Mouse (Mus musculus) stomach, embryonic 15.5 days (tissue): ENCODE results near the gene St8sia1. TPM values are rescaled to one million over a fixed set of nuclear protein-coding genes. Genes with fewer than 3 reads are reported as not detected.

Source experiments
- ATAC-seq: fragments of 200-750 bp; cut with Nextera tagmentation; 2 replicates; pipeline ENCODE4 v1.8.0; 2017; ENCODE audit warnings: low read depth, moderate number of reproducible peaks, moderate TSS enrichment; ENCODE audit not compliant: insufficient read depth, low FRiP score
- H3K27ac ChIP-seq: fragments of 300-500 bp; sonication (generic); 2 replicates; pipeline ENCODE4 v1.5.1; 2015; ENCODE audit warnings: mild to moderate bottlenecking, inconsistent platforms
- H3K27me3 ChIP-seq: fragments of 300-500 bp; sonication (generic); replicated peaks from 2 replicates; pipeline ENCODE4 v1.6.1; 2015; ENCODE audit warnings: inconsistent platforms
- H3K36me3 ChIP-seq: fragments of 300-500 bp; sonication (generic); 2 replicates; pipeline ENCODE4 v1.6.1; 2015; ENCODE audit warnings: inconsistent platforms
- H3K4me1 ChIP-seq: fragments of 300-500 bp; sonication (generic); 2 replicates; pipeline ENCODE4 v1.6.1; 2015; ENCODE audit warnings: inconsistent platforms
- H3K4me2 ChIP-seq: fragments of 300-500 bp; sonication (generic); 2 replicates; pipeline ENCODE4 v1.6.1; 2015; ENCODE audit warnings: mild to moderate bottlenecking, inconsistent platforms
- H3K4me3 ChIP-seq: fragments of 300-500 bp; sonication (generic); replicated peaks from 2 replicates; pipeline ENCODE4 v1.5.1; 2015; ENCODE audit warnings: inconsistent platforms
- H3K9ac ChIP-seq: fragments of 300-500 bp; sonication (generic); 2 replicates; pipeline ENCODE4 v1.6.1; 2015; ENCODE audit warnings: inconsistent platforms
- H3K9me3 ChIP-seq: fragments of 300-500 bp; sonication (generic); 2 replicates; pipeline ENCODE4 v1.6.1; 2016; ENCODE audit warnings: inconsistent platforms
- WGBS: fragments of 180-500 bp; shearing (Covaris S2); methylation state at CpG from one replicate; pipeline ENCODE4 v1.1.7; 2015; 5-methylcytosine and 5-hydroxymethylcytosine counted together
- polyA plus RNA-seq: library from polyadenylated mRNA; unstranded; fragments of >200 nt; fragmentation: Nextera tagmentation; extraction: Ambion mirVana; gene quantifications from 2 replicates; pipeline ENCODE4 v1.2.1, GENCODE M21; 2015

St8sia1 gene
- polyA plus RNA-seq, 1 experiment from 2014 or later, result 0.96 TPM

DNA sequence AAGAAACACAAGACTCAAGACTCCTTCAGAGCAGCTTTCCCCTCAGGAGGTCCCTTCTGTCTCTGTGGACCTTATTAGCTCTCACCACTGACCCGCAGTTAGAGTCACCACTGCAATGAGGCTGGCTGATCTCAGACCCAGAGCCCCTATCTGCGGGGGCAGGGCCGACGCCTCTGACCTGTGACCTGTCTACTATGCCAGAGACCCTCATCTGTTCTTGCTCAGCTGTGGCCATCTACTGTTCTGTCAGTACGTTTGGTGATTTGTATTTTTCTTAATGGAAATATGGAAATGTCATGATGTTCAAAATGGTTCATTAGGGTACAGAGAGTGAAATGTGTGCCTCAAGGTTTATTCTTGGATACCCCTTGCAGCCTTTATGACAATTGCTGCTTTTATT lies 114.9 kb downstream of the St8sia1 start:
- H3K4me1 ChIP-seq, result no peaks in the 10 kb centered on the region
- ATAC-seq, result no peak
- H3K36me3 ChIP-seq, result no peaks in the 10 kb centered on the region
- no peak overlapping the region for H3K4me3 ChIP-seq
- H3K27me3 ChIP-seq, result no peaks in the 10 kb centered on the region
- H3K4me2 ChIP-seq, result no peak overlapping the region
- no peaks in the 10 kb centered on the region for H3K9me3 ChIP-seq
- no peak overlapping the region for H3K27ac ChIP-seq
- H3K9ac ChIP-seq, result no peak overlapping the region
- WGBS, result 52% methylated on average over 5 of the region's 5 CpGs

DNA sequence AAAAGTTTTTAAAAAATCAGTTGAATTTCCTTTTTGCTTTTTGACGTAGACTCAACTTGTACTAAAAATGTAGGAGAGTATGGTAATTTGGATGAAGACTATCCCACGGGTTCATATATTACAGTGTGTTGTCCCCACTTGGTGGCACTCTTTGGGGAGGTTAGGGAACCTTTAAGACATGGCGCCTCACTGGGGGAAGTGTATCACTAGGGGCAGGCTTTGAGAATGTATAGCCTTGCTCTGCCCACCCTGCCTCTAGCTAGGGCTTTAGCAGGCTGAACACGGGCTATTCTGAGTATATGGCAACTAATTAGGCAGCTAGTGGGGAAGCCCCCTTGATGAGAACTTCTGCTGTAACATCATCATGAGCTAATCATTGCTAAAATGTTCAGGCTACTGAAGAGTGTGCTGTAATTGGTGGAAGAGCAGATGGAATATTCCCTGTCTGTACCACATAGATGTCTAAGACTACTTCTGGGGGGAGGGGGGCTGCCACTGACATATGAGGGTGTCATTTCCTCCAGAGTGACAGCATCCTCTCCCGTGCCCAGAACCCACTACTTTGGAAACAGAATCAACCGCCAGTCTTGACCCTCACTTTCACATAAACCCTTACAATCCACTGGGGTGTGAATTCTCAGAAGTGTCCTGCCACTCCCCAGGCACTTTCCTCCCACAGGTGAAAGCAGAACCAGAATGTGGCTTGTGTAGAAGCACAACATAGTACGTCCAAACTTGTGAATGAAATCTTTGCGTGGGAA lies 116.2 kb downstream of the St8sia1 start:
- no peaks in the 10 kb centered on the region for H3K4me1 ChIP-seq
- H3K9ac ChIP-seq, result no peak overlapping the region
- 77% methylated on average over 8 of the region's 8 CpGs for WGBS
- ATAC-seq, result no peak
- H3K36me3 ChIP-seq, result no peaks in the 10 kb centered on the region
- no peak overlapping the region for H3K4me3 ChIP-seq
- no peaks in the 10 kb centered on the region for H3K27me3 ChIP-seq
- H3K9me3 ChIP-seq, result no peaks in the 10 kb centered on the region
- H3K4me2 ChIP-seq, result no peak overlapping the region
- H3K27ac ChIP-seq, result no peak overlapping the region

DNA sequence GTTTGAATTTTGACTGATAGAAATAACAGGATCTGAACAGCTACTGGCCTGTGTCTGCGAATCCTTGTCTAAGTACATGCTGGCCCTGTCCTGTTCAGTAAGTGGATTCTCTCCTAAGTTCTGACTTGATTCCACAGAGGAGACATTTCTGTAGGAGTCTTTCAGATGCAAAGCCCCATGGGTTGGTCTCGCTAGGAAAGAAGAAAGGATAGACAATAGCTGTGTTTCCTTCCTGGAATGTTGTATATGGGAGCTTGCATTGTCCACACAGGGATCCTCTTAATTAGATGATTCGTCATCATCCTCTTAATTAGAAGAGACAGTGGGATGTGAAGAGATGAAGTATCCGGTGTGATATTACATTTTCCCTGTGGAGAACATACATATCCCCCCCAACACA lies 117.4 kb downstream of the St8sia1 start:
- Histone ChIP-seq H3K4me2 (no peak overlapping the region), H3K4me1 (no peaks in the 10 kb centered on the region), H3K9me3 (no peaks in the 10 kb centered on the region), H3K9ac (no peak overlapping the region), H3K27me3 (no peaks in the 10 kb centered on the region), H3K4me3 (no peak overlapping the region), H3K27ac (no peak overlapping the region), H3K36me3 (no peaks in the 10 kb centered on the region)
- no peak for ATAC-seq
- 87% methylated on average over 4 of the region's 4 CpGs for WGBS

DNA sequence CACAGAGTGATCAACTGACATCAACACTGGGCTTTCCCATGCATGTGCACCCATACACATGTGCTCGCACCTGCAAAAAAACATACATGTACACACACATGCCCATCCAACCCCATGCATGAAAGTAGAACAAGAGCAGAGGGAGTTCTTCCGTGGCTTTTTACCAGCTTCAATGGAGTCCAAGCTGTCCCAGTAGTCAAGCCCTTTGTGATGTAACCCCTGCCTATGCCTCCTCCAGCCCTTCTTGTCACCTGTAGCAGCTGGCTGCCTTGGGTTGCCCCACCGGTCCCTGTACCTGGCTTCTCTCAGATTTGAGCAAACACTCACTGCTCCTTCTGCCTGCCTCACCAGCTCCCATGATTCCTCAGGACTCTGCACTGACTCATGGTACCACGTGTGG lies 119.2 kb downstream of the St8sia1 start:
- H3K36me3 ChIP-seq, result no peaks in the 10 kb centered on the region
- H3K4me2 ChIP-seq, result no peak overlapping the region
- no peak overlapping the region for H3K4me3 ChIP-seq
- H3K9ac ChIP-seq, result no peak overlapping the region
- 73% methylated on average over 4 of the region's 4 CpGs for WGBS
- no peaks in the 10 kb centered on the region for H3K27me3 ChIP-seq
- no peaks in the 10 kb centered on the region for H3K4me1 ChIP-seq
- ATAC-seq, result no peak
- H3K27ac ChIP-seq, result no peak overlapping the region
- H3K9me3 ChIP-seq, result no peaks in the 10 kb centered on the region

DNA sequence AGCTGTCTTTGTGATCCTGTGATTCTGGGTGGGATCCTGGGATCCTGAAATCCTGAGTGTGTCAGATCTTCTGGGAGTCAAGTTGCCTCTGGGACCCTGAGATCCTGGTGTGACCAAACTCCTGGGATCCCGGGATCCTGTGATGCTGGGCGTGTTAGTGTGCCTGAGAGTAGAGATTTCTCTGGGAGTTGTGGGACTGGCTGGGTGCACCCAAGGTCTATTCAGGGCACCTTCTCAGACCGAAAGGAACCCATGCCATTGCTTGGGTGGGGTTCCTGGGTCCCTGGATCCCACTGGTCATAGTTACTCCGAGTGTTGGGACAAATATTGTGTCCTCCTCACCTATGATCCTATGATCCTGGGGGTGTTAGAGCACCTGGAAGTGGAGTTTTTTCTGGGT lies 120.2 kb downstream of the St8sia1 start:
- ATAC-seq, result no peak

DNA sequence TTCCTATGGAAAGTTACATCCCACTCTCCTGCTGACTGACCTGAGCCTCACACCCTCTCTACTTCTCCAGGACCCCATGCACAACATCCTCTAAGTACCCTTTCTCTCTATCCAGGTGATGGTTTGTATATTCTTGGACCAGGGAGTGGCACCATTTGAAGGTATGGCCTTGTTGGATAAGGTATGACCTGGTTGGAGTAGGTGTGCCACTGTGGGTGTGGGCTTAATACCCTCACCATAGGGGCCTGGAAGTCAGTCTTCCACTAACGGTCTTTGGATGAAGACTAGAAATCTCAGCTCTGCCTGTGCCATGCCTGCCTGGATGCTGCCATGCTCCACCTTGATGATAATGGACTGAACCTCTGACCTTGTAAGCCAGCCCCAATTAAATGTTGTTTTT lies 125.8 kb downstream of the St8sia1 start:
- Histone ChIP-seq H3K4me2 (no peak overlapping the region), H3K9ac (no peak overlapping the region), H3K9me3 (no peaks in the 10 kb centered on the region), H3K4me3 (no peak overlapping the region), H3K36me3 (no peaks in the 10 kb centered on the region), H3K4me1 (no peaks in the 10 kb centered on the region), H3K27me3 (no peaks in the 10 kb centered on the region), H3K27ac (no peak overlapping the region)
- 96% methylated on average over 1 of the region's 1 CpGs for WGBS
- no peak for ATAC-seq

More for the DNA sequence above, 120.2 kb downstream of the St8sia1 start:
- Histone ChIP-seq H3K9ac (no peak overlapping the region), H3K36me3 (no peaks in the 10 kb centered on the region), H3K27ac (no peak overlapping the region), H3K4me1 (no peaks in the 10 kb centered on the region), H3K9me3 (no peaks in the 10 kb centered on the region), H3K27me3 (no peaks in the 10 kb centered on the region), H3K4me2 (no peak overlapping the region), H3K4me3 (no peak overlapping the region)
- 81% methylated on average over 4 of the region's 4 CpGs for WGBS

DNA sequence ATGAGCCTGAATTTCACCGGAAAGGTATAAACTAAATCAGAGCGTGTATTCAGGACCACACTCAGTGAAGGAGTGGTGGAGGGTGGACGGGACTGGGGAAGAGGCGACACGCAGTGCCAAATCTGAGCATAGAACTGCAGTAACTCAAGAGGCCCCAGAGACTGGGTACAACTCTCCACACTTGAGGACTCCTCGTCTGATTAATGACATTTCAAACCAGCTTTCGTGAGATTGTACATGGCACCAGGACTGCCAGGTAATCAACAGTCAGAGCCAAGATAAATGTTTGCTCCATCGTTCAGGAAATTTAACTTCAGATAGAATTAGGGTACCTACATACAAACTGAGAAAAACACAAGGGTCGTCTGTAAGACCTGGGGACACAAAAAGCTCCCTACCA lies 126.9 kb downstream of the St8sia1 start:
- Histone ChIP-seq H3K9me3 (no peaks in the 10 kb centered on the region), H3K4me1 (no peaks in the 10 kb centered on the region), H3K36me3 (no peaks in the 10 kb centered on the region), H3K27me3 (no peaks in the 10 kb centered on the region), H3K27ac (no peak overlapping the region), H3K9ac (no peak overlapping the region), H3K4me2 (no peak overlapping the region), H3K4me3 (no peak overlapping the region)
- WGBS, result 75% methylated on average over 9 of the region's 9 CpGs
- ATAC-seq, result no peak

DNA sequence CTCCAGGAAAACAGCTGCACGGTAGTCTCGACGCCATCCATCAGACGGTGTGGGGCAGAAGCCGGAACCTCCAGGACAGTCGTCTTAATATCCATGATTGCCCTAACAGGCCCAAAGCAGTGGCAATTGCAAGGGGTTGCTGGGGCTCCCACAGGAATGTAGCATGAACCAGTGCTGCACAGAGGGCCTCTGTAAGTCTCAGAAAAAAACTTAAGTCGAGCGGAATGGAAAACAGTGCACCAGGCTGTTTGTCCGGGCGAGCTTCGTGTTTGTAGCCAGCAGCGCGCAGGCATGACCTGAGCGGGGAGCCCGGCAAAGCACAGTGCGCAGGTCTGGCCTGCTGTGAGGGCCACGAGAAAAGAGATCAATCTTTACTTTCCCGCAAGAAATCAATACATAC lies 128.5 kb downstream of the St8sia1 start:
- 54% methylated on average over 18 of the region's 18 CpGs for WGBS

DNA sequence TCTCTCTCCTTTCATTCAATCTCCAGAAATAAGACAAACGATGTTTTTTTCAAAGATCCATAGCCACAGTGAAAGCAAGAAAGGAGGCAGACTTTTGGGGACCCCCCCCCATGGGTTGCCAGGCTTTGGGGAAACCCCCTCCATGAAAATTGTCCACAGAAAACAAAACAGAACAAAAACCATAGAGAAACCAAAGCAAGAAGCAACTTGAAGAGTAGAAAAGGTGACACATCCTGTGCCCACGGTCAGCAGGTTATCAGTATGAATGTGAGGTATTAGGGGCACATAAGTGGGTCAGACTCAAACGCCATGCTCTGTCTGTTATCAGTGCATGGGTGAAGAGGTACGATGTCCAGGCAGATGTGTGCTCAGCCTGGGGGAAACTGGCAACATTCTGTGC lies 129.3 kb downstream of the St8sia1 start:
- WGBS, result 59% methylated on average over 4 of the region's 4 CpGs
- no peaks in the 10 kb centered on the region for H3K9me3 ChIP-seq
- H3K27me3 ChIP-seq, result no peaks in the 10 kb centered on the region
- no peaks in the 10 kb centered on the region for H3K36me3 ChIP-seq
- no peak overlapping the region for H3K4me3 ChIP-seq
- no peak overlapping the region for H3K4me2 ChIP-seq
- H3K9ac ChIP-seq, result no peak overlapping the region
- H3K4me1 ChIP-seq, result 0 out of 2 replicates have a peak, but pooled peaks cover 3% of the 10 kb centered on the region
- no peak for ATAC-seq
- no peak overlapping the region for H3K27ac ChIP-seq

More for the DNA sequence above, 128.5 kb downstream of the St8sia1 start:
- no peak for ATAC-seq
- H3K27me3 ChIP-seq, result no peaks in the 10 kb centered on the region
- H3K4me2 ChIP-seq, result no peak overlapping the region
- H3K4me1 ChIP-seq, result 0 out of 2 replicates have a peak, but pooled peaks cover 1% of the 10 kb centered on the region
- no peak overlapping the region for H3K4me3 ChIP-seq
- no peaks in the 10 kb centered on the region for H3K9me3 ChIP-seq
- H3K27ac ChIP-seq, result no peak overlapping the region
- no peaks in the 10 kb centered on the region for H3K36me3 ChIP-seq
- H3K9ac ChIP-seq, result no peak overlapping the region

DNA sequence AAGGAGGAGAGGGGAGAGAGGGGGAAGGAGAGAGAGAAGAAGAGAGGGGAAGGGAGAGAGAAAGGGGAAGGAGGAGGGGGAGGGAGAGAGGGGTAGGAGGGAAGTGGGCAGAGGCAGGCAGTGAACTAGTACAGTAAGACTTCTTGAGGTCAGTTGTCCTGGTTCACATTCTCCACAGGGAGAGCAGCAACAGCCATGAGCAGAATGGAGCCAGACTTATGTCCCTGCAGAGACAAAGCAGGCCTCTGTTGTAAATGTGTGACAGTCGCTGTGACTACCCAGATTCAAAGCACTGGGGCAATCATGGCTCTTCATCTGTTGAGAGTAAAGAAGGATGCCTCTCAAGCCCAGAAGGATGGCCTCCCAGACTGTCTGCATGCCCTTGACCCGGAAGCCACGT lies 132.5 kb downstream of the St8sia1 start:
- H3K27ac ChIP-seq, result no peak overlapping the region
- H3K4me3 ChIP-seq, result no peak overlapping the region
- H3K27me3 ChIP-seq, result no peaks in the 10 kb centered on the region
- no peak overlapping the region for H3K4me2 ChIP-seq
- no peak overlapping the region for H3K9ac ChIP-seq
- H3K9me3 ChIP-seq, result no peaks in the 10 kb centered on the region
- H3K36me3 ChIP-seq, result no peaks in the 10 kb centered on the region
- WGBS, result 75% methylated on average over 3 of the region's 3 CpGs
- ATAC-seq, result no peak
- 0 out of 2 replicates have a peak, but pooled peaks cover 3% of the 10 kb centered on the region for H3K4me1 ChIP-seq

DNA sequence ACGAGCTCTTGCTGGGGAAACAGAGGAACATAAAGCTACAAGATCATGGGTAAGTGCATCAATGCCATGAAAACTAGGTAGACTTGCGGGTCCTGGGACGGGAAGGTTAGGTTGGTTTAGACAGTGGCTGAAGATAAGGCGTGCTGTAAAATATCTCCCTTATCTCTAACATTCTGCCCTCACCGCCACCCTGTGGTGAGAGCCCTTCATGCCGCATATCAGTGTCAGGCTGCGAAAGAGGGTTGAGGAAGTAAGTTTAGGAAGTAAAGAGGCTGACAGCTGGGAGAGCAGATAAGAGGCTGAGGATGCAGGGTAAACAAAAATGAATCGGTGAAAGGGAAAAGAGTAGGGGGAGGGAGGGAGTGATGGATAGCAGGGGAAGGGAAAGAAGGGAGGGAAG lies 133.0 kb downstream of the St8sia1 start:
- Histone ChIP-seq H3K9ac (no peak overlapping the region), H3K4me3 (no peak overlapping the region), H3K9me3 (no peaks in the 10 kb centered on the region), H3K4me2 (no peak overlapping the region), H3K36me3 (no peaks in the 10 kb centered on the region), H3K27me3 (no peaks in the 10 kb centered on the region), H3K27ac (no peak overlapping the region), H3K4me1 (0 out of 2 replicates have a peak, but pooled peaks cover 3% of the 10 kb centered on the region)
- 17% methylated on average over 8 of the region's 8 CpGs for WGBS
- peak; percentile 63; the same call in 1 of the 2 replicates for ATAC-seq

DNA sequence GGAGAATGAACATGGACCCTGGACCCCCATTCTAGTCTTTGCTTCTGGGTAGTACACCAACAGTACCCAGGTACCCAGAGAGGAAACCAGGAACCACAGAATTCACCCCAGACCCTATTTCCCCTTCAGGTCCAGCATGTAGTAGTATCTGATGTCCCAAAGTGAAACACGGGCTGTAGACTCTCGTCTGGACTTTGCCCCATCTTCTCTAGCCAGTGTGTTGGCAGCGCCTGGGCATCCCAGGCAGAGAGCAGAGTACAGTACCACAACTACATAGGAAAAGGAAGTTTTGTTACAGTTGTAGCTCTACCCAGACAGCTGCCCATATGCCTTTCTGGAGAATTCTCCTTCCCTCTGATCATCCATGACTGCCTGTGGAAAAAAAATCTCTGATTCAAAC lies 134.0 kb downstream of the St8sia1 start:
- ATAC-seq, result no peak
- 0 out of 2 replicates have a peak, but pooled peaks cover 3% of the 10 kb centered on the region for H3K4me1 ChIP-seq
- no peaks in the 10 kb centered on the region for H3K9me3 ChIP-seq
- WGBS, result 87% methylated on average over 3 of the region's 3 CpGs
- no peaks in the 10 kb centered on the region for H3K27me3 ChIP-seq
- H3K9ac ChIP-seq, result no peak overlapping the region
- no peaks in the 10 kb centered on the region for H3K36me3 ChIP-seq
- H3K27ac ChIP-seq, result no peak overlapping the region
- H3K4me3 ChIP-seq, result no peak overlapping the region
- H3K4me2 ChIP-seq, result no peak overlapping the region

DNA sequence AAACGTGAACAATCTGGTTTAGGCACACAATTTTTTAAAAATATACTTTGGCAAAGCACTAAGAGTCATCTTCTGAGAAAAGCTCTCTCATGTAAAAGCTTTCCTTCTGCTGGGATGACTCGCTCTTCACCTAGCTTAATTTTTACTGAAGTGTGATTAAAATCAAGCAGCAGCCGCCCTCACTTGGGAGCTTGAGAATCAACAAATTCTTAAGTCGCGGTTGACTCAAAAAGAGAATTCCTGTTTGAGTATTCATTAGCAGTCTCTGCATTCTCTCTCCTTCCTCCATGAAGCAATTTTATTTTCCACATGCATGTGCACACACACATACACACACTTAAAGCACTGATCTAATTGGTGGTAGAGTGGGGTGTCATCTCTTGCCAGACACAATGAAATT lies 138.8 kb downstream of the St8sia1 start:
- ATAC-seq, result no peak
- H3K4me2 ChIP-seq, result no peak overlapping the region
- WGBS, result 78% methylated on average over 5 of the region's 5 CpGs

More for the DNA sequence above, 138.8 kb downstream of the St8sia1 start:
- no peak overlapping the region for H3K9ac ChIP-seq
- no peaks in the 10 kb centered on the region for H3K27me3 ChIP-seq
- no peak overlapping the region for H3K27ac ChIP-seq
- H3K36me3 ChIP-seq, result no peaks in the 10 kb centered on the region
- H3K4me3 ChIP-seq, result no peak overlapping the region
- H3K9me3 ChIP-seq, result no peaks in the 10 kb centered on the region
- no peaks in the 10 kb centered on the region for H3K4me1 ChIP-seq
